Mouse (Mus musculus): Measurements from ENCODE around the gene 1700021F05Rik. TPM values are rescaled to one million over a fixed set of nuclear protein-coding genes. Genes with fewer than 3 reads are reported as not detected.

1700021F05Rik gene
- polyA plus RNA-seq, 1 experiment from 2014 or later = 76.4 TPM

GRCm38 (mm10) chr10:43507051-43507450, 33.7 kb downstream of the 1700021F05Rik start:
- H3K4me3 ChIP-seq = no peak overlapping the region
- H3K9ac ChIP-seq = no peak overlapping the region
- no peak overlapping the region for H3K27ac ChIP-seq (replicated peaks)
- H3K27me3 ChIP-seq (replicated peaks) = no peaks in the 10 kb centered on the region
- H3K4me1 ChIP-seq = no peaks in the 10 kb centered on the region
- no peak overlapping the region for H3K4me2 ChIP-seq
- no peaks in the 10 kb centered on the region for H3K9me3 ChIP-seq
- ATAC-seq (ENCODE audit: extremely low read depth, insufficient number of reproducible peaks, low FRiP score, low TSS enrichment) = no peak
- WGBS = 71% methylated on average over 4 of the region's 4 CpGs
- peaks cover 54% of the 10 kb centered on the region for H3K36me3 ChIP-seq

DNA sequence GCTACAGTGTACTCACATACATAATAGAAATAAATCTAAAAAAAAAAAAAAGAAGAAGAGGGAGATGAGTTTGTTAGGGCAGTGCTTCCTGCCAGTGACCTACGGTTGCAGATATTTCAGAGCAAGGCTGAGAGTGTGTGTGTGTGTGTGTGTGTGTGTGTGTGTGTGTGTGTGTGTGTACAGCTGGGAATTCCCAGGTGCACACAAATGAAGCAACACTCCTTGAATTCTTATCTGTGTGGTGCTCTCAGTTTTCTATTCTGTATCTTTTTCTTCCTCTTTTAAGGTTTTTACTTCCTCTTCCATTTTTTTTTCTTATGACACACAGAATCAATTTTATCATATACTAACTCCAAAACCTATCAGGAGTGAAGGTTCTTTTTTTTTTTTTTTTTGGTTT, 36.5 kb downstream of the 1700021F05Rik start:
- Histone ChIP-seq H3K4me2 (no peak overlapping the region), H3K27ac (replicated peaks) (no peak overlapping the region), H3K9ac (no peak overlapping the region), H3K9me3 (no peaks in the 10 kb centered on the region), H3K27me3 (replicated peaks) (no peaks in the 10 kb centered on the region), H3K4me1 (no peaks in the 10 kb centered on the region), H3K4me3 (no peak overlapping the region), H3K36me3 (peaks cover 47% of the 10 kb centered on the region)
- WGBS = 67% methylated on average over 1 of the region's 1 CpGs
- ATAC-seq (ENCODE audit: extremely low read depth, insufficient number of reproducible peaks, low FRiP score, low TSS enrichment) = no peak

GRCm38 (mm10) chr10:43502599-43502998, 38.2 kb downstream of the 1700021F05Rik start:
- Histone ChIP-seq H3K36me3 (peaks cover 58% of the 10 kb centered on the region), H3K27me3 (replicated peaks) (no peaks in the 10 kb centered on the region), H3K9ac (no peak overlapping the region), H3K4me1 (no peaks in the 10 kb centered on the region), H3K4me3 (no peak overlapping the region), H3K27ac (replicated peaks) (no peak overlapping the region), H3K4me2 (no peak overlapping the region), H3K9me3 (no peaks in the 10 kb centered on the region)
- 91% methylated on average over 4 of the region's 4 CpGs for WGBS
- ATAC-seq (ENCODE audit: extremely low read depth, insufficient number of reproducible peaks, low FRiP score, low TSS enrichment) = no peak

DNA sequence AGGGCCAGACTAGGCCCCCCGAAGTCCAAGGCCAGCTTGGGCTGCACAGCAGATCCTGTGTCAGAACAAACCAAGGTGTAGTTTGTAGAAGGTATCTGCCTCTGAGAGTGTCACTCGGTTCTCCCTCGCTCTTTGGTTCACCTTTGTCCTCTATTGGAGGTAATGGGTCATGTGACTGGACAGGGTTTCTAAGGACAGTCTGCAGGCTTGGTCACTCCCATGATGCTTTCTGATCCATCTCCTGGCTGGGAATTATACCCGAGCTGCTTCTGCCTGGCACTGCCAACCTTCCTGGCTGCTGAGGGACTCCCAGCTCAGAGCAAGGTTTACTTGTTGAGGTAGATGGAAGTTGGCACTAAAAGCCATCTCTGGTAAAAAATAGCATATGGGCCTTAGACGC, 49.9 kb downstream of the 1700021F05Rik start:
- Histone ChIP-seq H3K27ac (replicated peaks) (0 out of 2 replicates have a peak overlapping the region, but pooled peaks have one; percentile 68), H3K4me2 (no peak overlapping the region), H3K4me1 (peaks cover 43% of the 10 kb centered on the region), H3K27me3 (replicated peaks) (no peaks in the 10 kb centered on the region), H3K9ac (no peak overlapping the region), H3K36me3 (peaks cover 19% of the 10 kb centered on the region), H3K4me3 (no peak overlapping the region), H3K9me3 (no peaks in the 10 kb centered on the region)
- no peak for ATAC-seq (ENCODE audit: extremely low read depth, insufficient number of reproducible peaks, low FRiP score, low TSS enrichment)
- WGBS = 73% methylated on average over 5 of the region's 5 CpGs

DNA sequence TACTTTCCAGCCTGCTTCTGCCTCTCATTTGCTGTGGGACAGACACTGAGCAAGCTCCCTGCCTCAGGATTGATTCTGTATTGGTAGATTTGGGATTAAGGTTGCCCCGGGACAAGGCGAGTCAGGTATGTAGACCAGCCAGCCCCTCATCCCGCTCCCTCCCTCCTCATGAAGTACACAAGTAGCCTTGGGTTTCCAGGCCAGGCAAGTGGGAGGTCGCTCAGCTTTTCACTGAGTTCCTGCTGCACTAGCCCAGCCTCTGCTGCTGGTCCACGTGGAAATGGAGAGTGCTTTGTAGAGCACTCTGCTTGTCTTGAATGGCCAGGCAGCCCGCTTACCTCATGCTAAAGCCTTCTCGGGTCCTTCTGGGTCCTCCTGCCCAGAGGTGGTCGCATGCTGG, 50.8 kb downstream of the 1700021F05Rik start:
- Histone ChIP-seq H3K27me3 (replicated peaks) (no peaks in the 10 kb centered on the region), H3K27ac (replicated peaks) (peak overlapping the region; percentile 68), H3K36me3 (peaks cover 11% of the 10 kb centered on the region), H3K9me3 (no peaks in the 10 kb centered on the region), H3K4me2 (peak overlapping the region; percentile 47), H3K9ac (0 out of 2 replicates have a peak overlapping the region, but pooled peaks have one; percentile 16), H3K4me3 (no peak overlapping the region), H3K4me1 (peaks cover 47% of the 10 kb centered on the region)
- 59% methylated on average over 8 of the region's 8 CpGs for WGBS
- ATAC-seq (ENCODE audit: extremely low read depth, insufficient number of reproducible peaks, low FRiP score, low TSS enrichment) = no peak

DNA sequence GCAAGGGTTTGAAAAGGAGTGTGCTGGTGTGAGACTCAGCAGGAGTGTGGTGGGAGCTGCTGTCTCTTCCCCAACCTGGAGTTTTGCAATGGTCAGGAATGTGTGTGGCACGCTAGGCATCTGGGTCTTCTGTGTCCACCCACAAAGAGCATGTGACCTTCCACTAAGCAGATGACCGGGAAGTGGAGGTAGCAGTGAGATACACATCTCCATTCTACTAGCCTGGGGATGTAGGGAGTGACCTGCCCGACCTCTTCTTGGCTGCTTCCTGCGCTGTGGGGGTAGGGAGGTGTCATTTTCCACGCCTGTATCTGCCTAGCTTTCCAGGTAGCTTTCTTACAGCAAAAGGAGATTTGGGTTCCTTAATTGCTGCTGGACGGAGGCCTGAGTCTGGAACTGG, 51.2 kb downstream of the 1700021F05Rik start:
- H3K4me2 ChIP-seq = peak overlapping the region; percentile 47

DNA sequence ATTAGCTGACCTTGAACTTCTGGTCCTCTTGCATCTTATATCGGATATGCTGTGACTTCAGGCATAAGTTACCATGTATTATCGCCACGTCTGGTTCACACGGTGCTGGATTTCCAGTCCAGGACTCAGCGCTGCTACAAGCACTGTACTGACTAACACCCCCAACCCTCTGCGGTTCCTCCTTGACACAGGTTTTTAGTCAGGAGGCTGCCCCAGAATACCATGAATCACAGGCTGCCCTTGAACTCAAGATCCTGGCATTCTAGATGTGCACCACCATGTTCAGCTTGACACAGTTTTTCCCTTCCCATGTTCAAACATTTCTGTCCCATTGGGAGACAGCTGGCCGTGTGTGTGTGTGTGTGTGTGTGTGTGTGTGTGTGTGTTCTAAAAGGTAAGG, 51.7 kb downstream of the 1700021F05Rik start:
- Histone ChIP-seq H3K4me2 (peak overlapping the region; percentile 47), H3K27ac (replicated peaks) (peak overlapping the region; percentile 68), H3K4me3 (no peak overlapping the region), H3K9ac (no peak overlapping the region), H3K36me3 (peaks cover 2% of the 10 kb centered on the region), H3K9me3 (no peaks in the 10 kb centered on the region), H3K4me1 (peaks cover 53% of the 10 kb centered on the region), H3K27me3 (replicated peaks) (no peaks in the 10 kb centered on the region)
- ATAC-seq (ENCODE audit: extremely low read depth, insufficient number of reproducible peaks, low FRiP score, low TSS enrichment) = no peak
- WGBS = 72% methylated on average over 7 of the region's 7 CpGs

More for the DNA sequence above, 51.2 kb downstream of the 1700021F05Rik start:
- Histone ChIP-seq H3K36me3 (peaks cover 6% of the 10 kb centered on the region), H3K9ac (0 out of 2 replicates have a peak overlapping the region, but pooled peaks have one; percentile 16), H3K27me3 (replicated peaks) (no peaks in the 10 kb centered on the region), H3K4me1 (peaks cover 49% of the 10 kb centered on the region), H3K9me3 (no peaks in the 10 kb centered on the region), H3K4me3 (no peak overlapping the region), H3K27ac (replicated peaks) (peak overlapping the region; percentile 68)
- ATAC-seq (ENCODE audit: extremely low read depth, insufficient number of reproducible peaks, low FRiP score, low TSS enrichment) = no peak
- WGBS = 18% methylated on average over 6 of the region's 6 CpGs

- peaks cover 57% of the 10 kb centered on the region for H3K4me1 ChIP-seq
- no peak overlapping the region for H3K4me3 ChIP-seq
- H3K4me2 ChIP-seq = no peak overlapping the region
- no peak overlapping the region for H3K27ac ChIP-seq (replicated peaks)
- no peaks in the 10 kb centered on the region for H3K9me3 ChIP-seq
- no peaks in the 10 kb centered on the region for H3K27me3 ChIP-seq (replicated peaks)
- no peak for ATAC-seq (ENCODE audit: extremely low read depth, insufficient number of reproducible peaks, low FRiP score, low TSS enrichment)
- WGBS = 73% methylated on average over 4 of the region's 4 CpGs
- no peak overlapping the region for H3K9ac ChIP-seq
- H3K36me3 ChIP-seq = no peaks in the 10 kb centered on the region
Measured at GRCm38 (mm10) chr10:43488258-43488657, 52.5 kb downstream of the 1700021F05Rik start.

GRCm38 (mm10) chr10:43487441-43488010, 53.3 kb downstream of the 1700021F05Rik start:
- no peak overlapping the region for H3K4me2 ChIP-seq
- H3K36me3 ChIP-seq = no peaks in the 10 kb centered on the region
- no peak for ATAC-seq (ENCODE audit: extremely low read depth, insufficient number of reproducible peaks, low FRiP score, low TSS enrichment)
- no peaks in the 10 kb centered on the region for H3K27me3 ChIP-seq (replicated peaks)
- no peak overlapping the region for H3K9ac ChIP-seq
- no peak overlapping the region for H3K4me3 ChIP-seq
- H3K27ac ChIP-seq (replicated peaks) = peak overlapping the region; percentile 36; the same call in 1 of the 2 replicates
- peaks cover 65% of the 10 kb centered on the region for H3K4me1 ChIP-seq
- no peaks in the 10 kb centered on the region for H3K9me3 ChIP-seq
- 62% methylated on average over 3 of the region's 3 CpGs for WGBS

DNA sequence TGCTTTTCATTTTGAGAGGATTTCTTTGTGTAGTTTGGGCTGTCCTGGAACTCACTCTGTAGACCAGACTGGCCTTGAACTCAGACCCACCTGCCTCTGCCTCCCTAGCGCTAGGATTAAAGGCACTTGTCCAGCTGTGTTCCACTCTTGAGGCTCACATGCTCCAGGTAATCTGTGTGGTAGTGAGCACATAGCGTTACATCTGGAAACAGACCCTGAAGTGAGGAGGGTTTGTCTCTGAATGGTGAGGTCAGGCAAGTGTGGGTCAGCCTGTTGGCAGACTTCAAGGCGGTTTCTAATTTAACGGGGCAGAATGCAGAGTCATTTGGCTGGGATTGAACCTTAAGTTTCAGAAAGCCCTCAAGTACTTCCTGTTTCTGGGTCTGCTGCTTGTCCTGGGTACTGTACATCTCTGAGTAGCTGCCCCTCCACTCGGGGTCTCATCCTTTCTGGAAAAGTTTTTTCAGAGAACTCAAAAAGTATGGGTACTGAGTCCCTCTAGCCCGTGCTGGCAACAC, 55.0 kb downstream of the 1700021F05Rik start:
- Histone ChIP-seq H3K9ac (no peak overlapping the region), H3K27me3 (replicated peaks) (no peaks in the 10 kb centered on the region), H3K9me3 (no peaks in the 10 kb centered on the region), H3K4me1 (peaks cover 79% of the 10 kb centered on the region), H3K27ac (replicated peaks) (no peak overlapping the region), H3K4me2 (no peak overlapping the region), H3K4me3 (no peak overlapping the region), H3K36me3 (no peaks in the 10 kb centered on the region)
- no peak for ATAC-seq (ENCODE audit: extremely low read depth, insufficient number of reproducible peaks, low FRiP score, low TSS enrichment)
- WGBS = 80% methylated on average over 6 of the region's 6 CpGs

GRCm38 (mm10) chr10:43483426-43483995, 57.3 kb downstream of the 1700021F05Rik start:
- peak overlapping the region; percentile 21 for H3K4me3 ChIP-seq
- H3K9ac ChIP-seq = peak overlapping the region; percentile 66
- no peaks in the 10 kb centered on the region for H3K27me3 ChIP-seq (replicated peaks)
- no peak for ATAC-seq (ENCODE audit: extremely low read depth, insufficient number of reproducible peaks, low FRiP score, low TSS enrichment)
- H3K4me2 ChIP-seq = peak overlapping the region; percentile 61
- H3K4me1 ChIP-seq = peaks cover 64% of the 10 kb centered on the region
- no peaks in the 10 kb centered on the region for H3K9me3 ChIP-seq
- no peaks in the 10 kb centered on the region for H3K36me3 ChIP-seq
- H3K27ac ChIP-seq (replicated peaks) = peak overlapping the region; percentile 92
- 16% methylated on average over 9 of the region's 9 CpGs for WGBS

DNA sequence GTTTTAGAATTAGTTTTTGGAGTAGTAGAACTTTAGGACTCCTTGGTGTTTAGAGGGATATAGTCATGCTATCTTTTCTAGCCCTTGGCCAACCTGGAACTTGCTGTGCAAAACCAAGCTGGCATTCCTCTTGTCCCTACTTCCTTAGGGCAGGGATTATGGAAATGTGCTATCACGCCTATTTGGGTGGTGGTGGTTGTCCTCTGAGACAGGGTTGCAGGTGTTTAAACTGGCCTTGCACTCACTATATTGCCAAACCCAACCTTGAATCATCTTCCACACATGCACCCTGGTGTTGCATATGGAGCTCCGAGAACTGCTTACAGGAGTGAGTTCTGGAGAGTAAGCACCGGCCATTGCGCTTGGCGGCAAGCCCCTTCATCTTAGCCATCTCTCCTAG, 58.8 kb downstream of the 1700021F05Rik start:
- Histone ChIP-seq H3K4me3 (no peak overlapping the region), H3K4me1 (peaks cover 57% of the 10 kb centered on the region), H3K36me3 (no peaks in the 10 kb centered on the region), H3K9ac (no peak overlapping the region), H3K9me3 (no peaks in the 10 kb centered on the region), H3K4me2 (no peak overlapping the region), H3K27me3 (replicated peaks) (no peaks in the 10 kb centered on the region), H3K27ac (replicated peaks) (no peak overlapping the region)
- ATAC-seq (ENCODE audit: extremely low read depth, insufficient number of reproducible peaks, low FRiP score, low TSS enrichment) = no peak
- WGBS = 90% methylated on average over 5 of the region's 5 CpGs

Data from heart, embryonic 13.5 days (tissue).